Mouse (Mus musculus): ENCODE data around the gene Cmtr1. TPM values are rescaled to one million over a fixed set of nuclear protein-coding genes. Genes with fewer than 3 reads are reported as not detected.
"Not testable (repeated sequence)": the region's sequence is repeated elsewhere in the genome, so short reads cannot be mapped to it uniquely, and the experiment has no call there.

Gene Cmtr1
- polyA plus RNA-seq, 2 experiments: 54.3 to 95.8 TPM

GRCm38 (mm10) chr17:29711076-29711744, 50.8 kb downstream of the Cmtr1 start:
- peaks cover 39% of the 10 kb centered on the region for H3K4me1 ChIP-seq (ENCODE audit: control insufficient read depth, insufficient read depth, low read length)
- no peaks in the 10 kb centered on the region for H3K36me3 ChIP-seq (ENCODE audit: control insufficient read depth, insufficient read depth, low read length)
- no peak overlapping the region for H3K4me3 ChIP-seq (replicated peaks; ENCODE audit: low read length)
- no peak for TF ChIP-seq POLR2A (IDR thresholded peaks at IDR 0.05; ENCODE audit: borderline replicate concordance, extremely low read depth, insufficient read depth, insufficient read length)
- no peak overlapping the region for H3K4me2 ChIP-seq (replicated peaks; ENCODE audit: low read depth, low read length, severe bottlenecking)
- H3K9me3 ChIP-seq (ENCODE audit: control insufficient read depth, low read length): no peaks in the 10 kb centered on the region
- no peak overlapping the region for H3K27ac ChIP-seq (replicated peaks; ENCODE audit: low read depth, low read length)
- ATAC-seq (ENCODE audit: low FRiP score, low read depth) (no peak), DNase-seq (ENCODE audit: low spot score) (peak; percentile 48)
- H3K27me3 ChIP-seq (ENCODE audit: control insufficient read depth, insufficient read depth, low read length): no peaks in the 10 kb centered on the region
- 39% methylated on average over 19 of the region's 19 CpGs for WGBS
- no peak overlapping the region for H3K9ac ChIP-seq (ENCODE audit: low read depth, low read length, severe bottlenecking)

DNA sequence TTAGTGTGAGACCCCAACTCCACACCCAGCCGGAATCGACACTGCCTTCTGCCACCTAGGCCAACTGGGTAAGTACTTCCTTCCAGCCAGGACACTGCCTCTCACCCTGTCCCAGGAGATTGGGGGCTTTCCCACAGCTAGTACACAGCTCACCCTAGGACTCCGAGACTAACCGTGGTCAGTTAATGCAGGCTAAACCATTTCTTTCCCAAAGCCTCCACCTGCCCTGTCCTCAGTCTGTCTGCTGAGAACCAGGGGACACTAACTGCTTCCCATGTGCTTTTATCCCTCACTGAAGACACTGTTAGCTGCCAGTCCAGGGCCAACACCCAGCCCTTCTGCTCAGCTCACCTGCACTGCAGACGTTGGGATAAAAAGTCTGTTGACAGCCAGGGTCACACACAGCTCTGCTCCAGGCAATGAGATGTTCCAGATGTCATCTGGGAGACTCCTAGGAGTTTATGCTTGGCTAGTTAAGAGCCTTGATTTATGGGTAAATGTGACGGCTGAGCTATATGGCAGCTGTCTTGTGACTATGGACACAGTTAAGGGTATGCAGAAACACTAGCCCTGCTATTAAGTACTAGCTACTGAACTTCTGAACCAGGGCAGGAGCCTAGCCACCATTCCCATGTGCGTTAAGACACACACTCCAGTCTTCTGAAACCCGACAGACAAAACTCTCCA, 51.5 kb downstream of the Cmtr1 start:
- WGBS: 47% methylated on average over 8 of the region's 8 CpGs
- Histone ChIP-seq H3K9me3 (ENCODE audit: control insufficient read depth, low read length) (no peaks in the 10 kb centered on the region), H3K4me2 (replicated peaks; ENCODE audit: low read depth, low read length, severe bottlenecking) (no peak overlapping the region), H3K27me3 (ENCODE audit: control insufficient read depth, insufficient read depth, low read length) (no peaks in the 10 kb centered on the region), H3K27ac (replicated peaks; ENCODE audit: low read depth, low read length) (no peak overlapping the region), H3K9ac (ENCODE audit: low read depth, low read length, severe bottlenecking) (no peak overlapping the region), H3K4me3 (replicated peaks; ENCODE audit: low read length) (no peak overlapping the region), H3K36me3 (ENCODE audit: control insufficient read depth, insufficient read depth, low read length) (no peaks in the 10 kb centered on the region), H3K4me1 (ENCODE audit: control insufficient read depth, insufficient read depth, low read length) (peaks cover 41% of the 10 kb centered on the region)
- no peak for TF ChIP-seq POLR2A (IDR thresholded peaks at IDR 0.05; ENCODE audit: borderline replicate concordance, extremely low read depth, insufficient read depth, insufficient read length)
- DNase-seq (ENCODE audit: low spot score) (peak; percentile 27), ATAC-seq (ENCODE audit: low FRiP score, low read depth) (no peak)

DNA sequence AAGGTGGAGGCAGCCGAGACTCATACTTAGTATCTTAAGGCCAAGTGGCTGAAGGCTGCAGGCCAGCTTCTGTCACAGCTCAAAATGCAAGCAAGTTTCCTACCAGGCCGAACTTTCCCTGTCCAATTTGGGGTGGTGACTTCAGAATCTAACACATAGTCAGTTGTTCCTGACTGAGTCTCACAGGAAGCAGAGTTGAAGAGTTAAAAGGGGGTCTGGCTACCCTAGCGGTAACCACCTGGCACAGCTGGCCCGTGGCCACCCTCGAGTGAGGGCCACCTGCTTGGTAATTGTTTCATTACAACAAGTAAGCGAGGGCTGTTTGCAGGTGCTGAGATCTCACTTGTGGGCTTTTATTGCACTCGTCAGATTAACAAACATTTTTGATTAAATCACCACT, 52.2 kb downstream of the Cmtr1 start:
- ATAC-seq (ENCODE audit: low FRiP score, low read depth) (no peak), DNase-seq (ENCODE audit: low spot score) (no peak)
- no peaks in the 10 kb centered on the region for H3K9me3 ChIP-seq (ENCODE audit: control insufficient read depth, low read length)
- no peak overlapping the region for H3K4me3 ChIP-seq (replicated peaks; ENCODE audit: low read length)
- H3K9ac ChIP-seq (ENCODE audit: low read depth, low read length, severe bottlenecking): no peak overlapping the region
- H3K4me2 ChIP-seq (replicated peaks; ENCODE audit: low read depth, low read length, severe bottlenecking): no peak overlapping the region
- TF ChIP-seq POLR2A (IDR thresholded peaks at IDR 0.05; ENCODE audit: borderline replicate concordance, extremely low read depth, insufficient read depth, insufficient read length): no peak
- H3K4me1 ChIP-seq (ENCODE audit: control insufficient read depth, insufficient read depth, low read length): peaks cover 41% of the 10 kb centered on the region
- H3K27ac ChIP-seq (replicated peaks; ENCODE audit: low read depth, low read length): no peak overlapping the region
- no peaks in the 10 kb centered on the region for H3K27me3 ChIP-seq (ENCODE audit: control insufficient read depth, insufficient read depth, low read length)
- H3K36me3 ChIP-seq (ENCODE audit: control insufficient read depth, insufficient read depth, low read length): no peaks in the 10 kb centered on the region
- WGBS: 23% methylated on average over 7 of the region's 7 CpGs

DNA sequence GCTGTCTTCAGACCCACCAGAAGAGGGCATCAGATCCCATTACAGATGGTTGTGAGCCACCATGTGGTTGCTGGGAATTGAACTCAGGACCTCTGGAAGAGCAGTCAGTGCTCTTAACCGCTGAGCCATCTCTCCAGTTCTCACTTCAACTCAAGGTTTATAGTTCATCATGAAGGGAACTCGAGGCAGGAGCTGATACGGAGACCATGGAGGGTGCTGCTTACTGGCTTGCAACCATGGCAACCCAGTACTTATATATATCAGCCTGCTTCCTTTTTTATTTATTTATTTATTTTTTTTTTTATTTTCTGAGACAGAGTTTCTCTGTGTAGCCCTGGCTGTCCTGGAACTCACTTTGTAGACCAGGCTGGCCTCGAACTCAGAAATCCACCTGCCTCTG, 53.3 kb downstream of the Cmtr1 start:
- not testable (repeated sequence) for ATAC-seq (ENCODE audit: low FRiP score, low read depth); H3K4me3 ChIP-seq (replicated peaks; ENCODE audit: low read length); DNase-seq (ENCODE audit: low spot score); H3K4me2 ChIP-seq (replicated peaks; ENCODE audit: low read depth, low read length, severe bottlenecking); H3K9ac ChIP-seq (ENCODE audit: low read depth, low read length, severe bottlenecking); H3K9me3 ChIP-seq (ENCODE audit: control insufficient read depth, low read length); H3K36me3 ChIP-seq (ENCODE audit: control insufficient read depth, insufficient read depth, low read length); H3K27ac ChIP-seq (replicated peaks; ENCODE audit: low read depth, low read length); H3K27me3 ChIP-seq (ENCODE audit: control insufficient read depth, insufficient read depth, low read length)
- H3K4me1 ChIP-seq (ENCODE audit: control insufficient read depth, insufficient read depth, low read length): peaks cover 41% of the 10 kb centered on the region
- 94% methylated on average over 4 of the region's 4 CpGs for WGBS

- DNase-seq (ENCODE audit: low spot score): peak; percentile 97
- WGBS: 5% methylated on average over 41 of the region's 41 CpGs
Measured at GRCm38 (mm10) chr17:29716732-29717445, 56.5 kb downstream of the Cmtr1 start, which contains the start of gene Ccdc167. Gene Ccdc167 (minus strand): TSS chr17:29717044.

More at GRCm38 (mm10) chr17:29716732-29717445, 56.5 kb downstream of the Cmtr1 start, which contains the start of gene Ccdc167:
- peak within 1 kb of the TSS; percentile 54 for H3K4me3 ChIP-seq (replicated peaks; ENCODE audit: low read length)
- 0 out of 2 replicates have a peak, but pooled peaks have one; percentile 17 for TF ChIP-seq POLR2A (IDR thresholded peaks at IDR 0.05; ENCODE audit: borderline replicate concordance, extremely low read depth, insufficient read depth, insufficient read length)
- no peaks in the 10 kb centered on the region for H3K9me3 ChIP-seq (ENCODE audit: control insufficient read depth, low read length)
- ATAC-seq (ENCODE audit: low FRiP score, low read depth): peak; percentile 96
- peak within 1 kb of the TSS; percentile 39; the same call in 1 of the 2 replicates for H3K27ac ChIP-seq (replicated peaks; ENCODE audit: low read depth, low read length)
- H3K27me3 ChIP-seq (ENCODE audit: control insufficient read depth, insufficient read depth, low read length): no peaks in the 10 kb centered on the region
- H3K4me2 ChIP-seq (replicated peaks; ENCODE audit: low read depth, low read length, severe bottlenecking): peak within 1 kb of the TSS; percentile 90
- H3K9ac ChIP-seq (ENCODE audit: low read depth, low read length, severe bottlenecking): peak within 1 kb of the TSS; percentile 60
- H3K4me1 ChIP-seq (ENCODE audit: control insufficient read depth, insufficient read depth, low read length): peaks cover 14% of the 10 kb centered on the region
- no peaks in the 10 kb centered on the region for H3K36me3 ChIP-seq (ENCODE audit: control insufficient read depth, insufficient read depth, low read length)

Data from limb, embryonic 14.5 days (tissue).